Mouse (Mus musculus): ENCODE results near the gene C3. TPM values are rescaled to one million over a fixed set of nuclear protein-coding genes. Genes with fewer than 3 reads are reported as not detected.
A peak's percentile ranks its signal among the peaks of the same experiment; 100 is the strongest.

C3 gene
- 3.7 and 4.0 TPM in 2 replicates for polyA plus RNA-seq (2015; fragmentation: Nextera tagmentation; extraction: Ambion mirVana)

DNA sequence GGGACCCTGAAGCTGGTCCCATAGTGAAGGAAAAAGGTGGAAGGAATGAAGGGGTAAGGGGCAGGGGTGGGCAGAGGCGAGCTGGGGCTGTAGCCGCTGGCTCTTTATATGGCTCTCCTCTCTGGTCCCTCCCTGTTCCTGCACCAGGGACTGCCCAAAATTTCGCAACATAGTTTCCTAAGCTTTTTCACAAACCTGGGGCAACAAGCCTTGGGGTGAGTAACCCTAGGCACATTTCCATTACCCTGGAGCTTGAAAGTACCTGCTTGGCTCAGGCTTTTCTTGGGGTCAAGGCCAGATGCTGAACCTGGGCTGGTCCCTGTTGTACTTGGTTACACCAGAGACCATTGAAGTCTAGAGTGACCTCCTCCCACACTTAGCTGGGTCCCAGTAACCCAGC is at the start of gene C3:
Gene C3, minus strand, starts transcription at position 123 of the 400 bp plus-strand sequence.
- 89% methylated on average over 3 of the region's 3 CpGs for WGBS
- no peak within 1 kb of the TSS for H3K4me2 ChIP-seq

DNA sequence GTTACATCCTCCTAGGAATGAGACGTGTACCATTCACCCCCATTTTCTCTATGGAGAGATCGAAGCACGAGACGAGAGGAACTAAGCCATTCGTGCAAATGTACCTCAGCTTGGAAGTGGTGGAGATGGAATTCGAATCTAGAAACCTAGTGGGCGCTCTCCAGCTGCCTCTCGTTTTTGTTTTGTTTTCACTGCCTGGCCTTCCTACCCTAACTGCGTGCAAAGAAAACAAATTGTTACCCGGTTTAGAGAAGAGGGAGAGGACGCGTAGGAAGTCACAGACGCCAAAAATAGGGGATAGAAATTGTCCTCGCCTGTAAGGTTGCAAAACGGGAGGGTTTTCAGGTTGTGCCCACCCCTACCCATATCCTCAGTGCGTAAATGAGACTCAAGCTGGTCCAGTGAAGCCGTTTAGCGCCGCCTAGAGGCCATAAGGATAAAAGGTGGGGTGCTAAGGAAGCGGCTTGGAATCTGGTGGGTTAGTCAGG is 48.7 kb upstream of the C3 start:
- Histone ChIP-seq H3K9me3 (replicated peaks) (no peaks in the 10 kb centered on the region), H3K4me1 (peaks cover 26% of the 10 kb centered on the region), H3K4me2 (peak overlapping the region; percentile 86), H3K4me3 (replicated peaks) (peak overlapping the region; percentile 52), H3K36me3 (no peaks in the 10 kb centered on the region), H3K9ac (replicated peaks) (peak overlapping the region; percentile 42; the same call in 1 of the 2 replicates), H3K27ac (replicated peaks) (peak overlapping the region; percentile 58; the same call in 1 of the 2 replicates), H3K27me3 (replicated peaks) (peaks cover 36% of the 10 kb centered on the region)
- peak; percentile 73 for ATAC-seq (ENCODE audit: low FRiP score)
- WGBS = under 1% methylated on average over 20 of the region's 20 CpGs

More for the DNA sequence above, at the start of gene C3:
- H3K9me3 ChIP-seq (replicated peaks) = no peaks in the 10 kb centered on the region
- H3K4me3 ChIP-seq (replicated peaks) = no peak within 1 kb of the TSS
- H3K36me3 ChIP-seq = no peaks in the 10 kb centered on the region
- H3K4me1 ChIP-seq = no peaks in the 10 kb centered on the region
- H3K27ac ChIP-seq (replicated peaks) = no peak within 1 kb of the TSS
- no peaks in the 10 kb centered on the region; the same call in 1 of the 2 replicates for H3K27me3 ChIP-seq (replicated peaks)
- ATAC-seq (ENCODE audit: low FRiP score) = no peak
- H3K9ac ChIP-seq (replicated peaks) = no peak within 1 kb of the TSS

DNA sequence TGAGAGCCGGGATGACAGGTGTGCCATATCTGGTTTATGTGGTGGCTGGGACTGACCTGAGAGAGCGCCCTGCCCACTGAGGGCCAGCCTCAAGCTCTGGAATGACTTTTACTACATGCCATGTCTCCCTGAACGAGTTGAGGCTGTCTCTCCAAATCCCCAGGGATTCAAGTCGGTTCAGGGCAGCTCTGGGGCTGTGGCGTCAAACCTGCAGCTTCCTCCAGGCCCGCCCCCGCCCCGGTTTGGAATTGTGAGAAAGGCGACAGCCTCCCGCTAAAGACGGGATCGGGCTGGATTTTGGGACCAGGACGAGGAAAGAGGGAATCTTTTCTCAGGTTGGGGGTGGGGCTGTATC is 48.0 kb upstream of the C3 start:
- H3K27me3 ChIP-seq (replicated peaks) = peaks cover 40% of the 10 kb centered on the region
- 3% methylated on average over 13 of the region's 13 CpGs for WGBS
- ATAC-seq (ENCODE audit: low FRiP score) = peak; percentile 50
- peak overlapping the region; percentile 48; the same call in 1 of the 2 replicates for H3K9ac ChIP-seq (replicated peaks)
- H3K4me1 ChIP-seq = peaks cover 26% of the 10 kb centered on the region
- no peaks in the 10 kb centered on the region for H3K36me3 ChIP-seq
- peak overlapping the region; percentile 86 for H3K4me2 ChIP-seq
- H3K9me3 ChIP-seq (replicated peaks) = no peaks in the 10 kb centered on the region
- no peak overlapping the region for H3K27ac ChIP-seq (replicated peaks)
- H3K4me3 ChIP-seq (replicated peaks) = peak overlapping the region; percentile 52

DNA sequence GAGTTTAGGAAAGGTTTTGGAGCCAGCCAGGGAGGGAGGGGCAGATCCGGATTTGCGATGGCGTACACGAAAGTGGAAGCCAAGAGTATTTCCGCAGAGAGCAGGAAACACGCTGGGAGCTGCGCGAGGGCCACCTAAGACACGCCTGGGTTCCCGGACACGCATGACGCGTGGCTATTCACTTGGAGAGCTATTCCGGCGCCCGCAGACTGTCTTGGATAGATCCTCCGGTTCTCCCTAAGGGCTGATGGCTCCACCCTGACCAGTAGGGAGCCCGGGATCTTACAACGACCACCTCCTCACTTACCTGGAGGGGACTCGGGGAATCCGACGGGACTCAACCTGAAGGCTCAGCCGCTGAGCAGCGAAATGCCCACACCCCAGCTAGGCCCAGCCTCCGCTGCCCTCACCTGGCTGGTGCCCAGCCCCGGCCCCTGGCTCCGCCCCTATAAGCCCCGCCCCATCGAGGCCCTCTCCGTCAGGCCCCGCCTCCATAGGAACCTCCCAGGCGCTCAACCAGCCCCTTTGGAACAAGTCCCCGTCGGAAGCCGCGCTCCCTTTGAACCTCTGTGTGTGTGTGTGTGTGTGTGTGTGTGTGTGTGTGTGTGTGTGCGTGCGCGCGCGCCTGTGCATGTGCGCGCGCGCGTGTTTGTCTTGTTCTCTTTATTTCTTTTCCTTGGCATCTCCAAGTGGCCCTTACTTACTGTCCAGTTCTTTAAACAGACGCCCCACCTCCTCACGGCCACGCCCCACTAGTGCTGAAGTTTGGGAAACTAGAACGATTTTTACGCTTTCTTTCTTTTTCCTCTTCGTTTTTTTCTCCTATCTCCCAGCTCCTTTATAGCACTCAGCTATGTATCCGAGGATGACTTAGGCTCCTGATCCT is 47.4 kb upstream of the C3 start:
- peak; percentile 73 for ATAC-seq (ENCODE audit: low FRiP score)
- Histone ChIP-seq H3K9me3 (replicated peaks) (no peaks in the 10 kb centered on the region), H3K36me3 (no peaks in the 10 kb centered on the region), H3K4me2 (peak overlapping the region; percentile 86), H3K27ac (replicated peaks) (no peak overlapping the region), H3K4me1 (peaks cover 26% of the 10 kb centered on the region), H3K4me3 (replicated peaks) (peak overlapping the region; percentile 52), H3K27me3 (replicated peaks) (peaks cover 40% of the 10 kb centered on the region), H3K9ac (replicated peaks) (peak overlapping the region; percentile 48)
- WGBS = under 1% methylated on average over 46 of the region's 53 CpGs

DNA sequence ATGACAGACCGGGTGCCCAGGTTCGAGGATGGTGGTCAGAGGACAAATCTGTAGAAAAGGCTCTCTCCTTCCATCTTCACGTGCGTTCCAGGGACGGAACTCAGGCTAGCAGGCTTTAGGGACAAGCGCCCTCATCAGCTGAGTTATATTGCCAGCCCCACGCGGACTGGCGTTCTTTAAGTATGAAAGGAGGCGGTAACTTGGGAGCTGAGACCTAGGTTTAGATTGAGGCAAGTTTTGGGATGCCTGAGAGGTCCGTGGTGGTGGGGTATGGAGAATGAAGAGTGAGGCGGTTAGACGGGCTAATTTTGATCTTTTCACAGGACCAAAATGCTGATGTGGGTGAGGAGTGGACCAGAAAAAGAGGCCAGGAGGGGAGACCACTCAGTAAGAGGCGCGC is 46.8 kb upstream of the C3 start:
- no peaks in the 10 kb centered on the region for H3K36me3 ChIP-seq
- H3K4me3 ChIP-seq (replicated peaks) = peak overlapping the region; percentile 52
- no peak overlapping the region for H3K27ac ChIP-seq (replicated peaks)
- H3K27me3 ChIP-seq (replicated peaks) = peaks cover 40% of the 10 kb centered on the region
- H3K9ac ChIP-seq (replicated peaks) = peak overlapping the region; percentile 48; the same call in 1 of the 2 replicates
- no peaks in the 10 kb centered on the region for H3K9me3 ChIP-seq (replicated peaks)
- no peak for ATAC-seq (ENCODE audit: low FRiP score)
- H3K4me1 ChIP-seq = peaks cover 26% of the 10 kb centered on the region
- peak overlapping the region; percentile 86 for H3K4me2 ChIP-seq
- WGBS = 4% methylated on average over 15 of the region's 15 CpGs

DNA sequence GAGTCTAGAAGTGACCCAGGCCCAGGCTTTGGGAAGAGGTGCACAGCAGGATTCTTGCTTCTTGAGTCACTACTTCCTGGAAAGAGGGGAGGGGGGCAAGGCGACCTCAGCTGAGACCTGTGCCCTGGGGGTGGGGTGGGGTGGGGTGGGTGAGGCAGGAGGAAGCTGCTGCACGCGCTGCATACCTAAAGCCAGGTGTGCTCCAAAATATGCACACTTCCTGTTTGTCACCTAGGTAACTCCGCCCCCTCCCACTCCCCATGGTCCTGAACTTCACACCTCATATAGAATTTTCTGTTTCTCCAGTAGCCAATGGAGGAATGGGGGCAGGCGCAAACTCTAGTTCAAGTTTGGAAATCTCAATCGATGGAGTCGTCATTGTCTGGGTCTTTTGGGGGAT is 45.9 kb upstream of the C3 start:
- H3K27me3 ChIP-seq (replicated peaks) = peaks cover 40% of the 10 kb centered on the region
- H3K4me2 ChIP-seq = no peak overlapping the region
- 37% methylated on average over 7 of the region's 7 CpGs for WGBS
- no peak for ATAC-seq (ENCODE audit: low FRiP score)
- H3K4me1 ChIP-seq = peaks cover 26% of the 10 kb centered on the region
- no peak overlapping the region for H3K4me3 ChIP-seq (replicated peaks)
- no peaks in the 10 kb centered on the region for H3K36me3 ChIP-seq
- H3K9ac ChIP-seq (replicated peaks) = no peak overlapping the region
- no peaks in the 10 kb centered on the region for H3K9me3 ChIP-seq (replicated peaks)
- H3K27ac ChIP-seq (replicated peaks) = no peak overlapping the region

DNA sequence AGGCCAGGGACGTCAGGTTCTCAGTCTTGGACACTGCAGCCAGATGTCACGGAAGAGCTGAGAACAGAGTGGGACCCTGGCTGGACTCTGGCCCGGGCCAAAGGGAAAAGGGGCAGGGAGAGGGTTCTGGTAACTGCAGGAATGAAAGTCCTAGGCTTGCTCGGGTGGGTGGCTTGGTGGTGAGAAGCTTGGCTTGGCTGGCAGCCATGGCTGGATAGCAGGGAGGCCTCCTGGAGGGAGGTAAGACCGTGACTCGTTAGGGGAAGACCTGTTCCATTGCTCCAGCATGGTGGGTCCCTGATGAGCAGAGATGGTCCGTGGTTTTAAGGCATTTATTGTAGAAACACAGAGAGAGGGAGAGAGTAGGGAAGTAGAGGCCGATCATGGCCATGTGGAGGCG is 43.4 kb upstream of the C3 start:
- H3K27ac ChIP-seq (replicated peaks) = no peak overlapping the region
- ATAC-seq (ENCODE audit: low FRiP score) = no peak
- H3K4me1 ChIP-seq = peaks cover 18% of the 10 kb centered on the region
- H3K36me3 ChIP-seq = no peaks in the 10 kb centered on the region
- WGBS = 63% methylated on average over 9 of the region's 9 CpGs
- no peak overlapping the region for H3K9ac ChIP-seq (replicated peaks)
- no peaks in the 10 kb centered on the region for H3K9me3 ChIP-seq (replicated peaks)
- no peak overlapping the region for H3K4me3 ChIP-seq (replicated peaks)
- no peak overlapping the region for H3K4me2 ChIP-seq
- H3K27me3 ChIP-seq (replicated peaks) = peaks cover 40% of the 10 kb centered on the region

DNA sequence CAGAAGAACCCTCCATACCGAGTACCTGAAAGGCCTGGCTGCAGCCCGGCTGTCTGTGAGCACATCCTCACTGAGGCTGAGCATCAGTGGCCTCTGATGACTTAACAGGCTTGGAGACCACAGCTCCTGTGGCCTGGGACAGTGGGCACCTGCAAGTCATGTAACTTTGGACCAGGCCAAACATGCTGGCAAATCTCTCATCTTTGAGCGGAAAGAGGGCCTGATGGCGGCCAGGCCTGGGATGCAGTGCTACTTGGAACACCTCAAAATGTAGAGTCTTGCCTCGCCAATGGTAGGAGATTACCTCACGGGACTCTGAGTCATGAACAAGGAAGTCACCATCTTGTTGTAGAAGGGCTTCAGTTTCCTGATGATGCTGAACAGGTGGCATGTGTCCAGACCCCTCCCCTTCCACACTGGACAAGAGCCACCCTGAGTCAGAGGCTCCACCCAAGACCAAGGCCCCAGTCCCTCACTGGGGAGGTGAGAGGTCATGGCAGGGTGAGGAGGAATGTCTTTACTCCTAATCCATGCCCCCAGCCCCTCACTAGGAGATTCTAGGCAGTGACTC is 39.7 kb upstream of the C3 start:
- Histone ChIP-seq H3K9me3 (replicated peaks) (no peaks in the 10 kb centered on the region), H3K4me3 (replicated peaks) (no peak overlapping the region), H3K27ac (replicated peaks) (no peak overlapping the region), H3K4me2 (no peak overlapping the region), H3K27me3 (replicated peaks) (peaks cover 12% of the 10 kb centered on the region; the same call in 1 of the 2 replicates), H3K36me3 (no peaks in the 10 kb centered on the region), H3K4me1 (no peaks in the 10 kb centered on the region), H3K9ac (replicated peaks) (no peak overlapping the region)
- no peak for ATAC-seq (ENCODE audit: low FRiP score)
- WGBS = 95% methylated on average over 6 of the region's 6 CpGs

DNA sequence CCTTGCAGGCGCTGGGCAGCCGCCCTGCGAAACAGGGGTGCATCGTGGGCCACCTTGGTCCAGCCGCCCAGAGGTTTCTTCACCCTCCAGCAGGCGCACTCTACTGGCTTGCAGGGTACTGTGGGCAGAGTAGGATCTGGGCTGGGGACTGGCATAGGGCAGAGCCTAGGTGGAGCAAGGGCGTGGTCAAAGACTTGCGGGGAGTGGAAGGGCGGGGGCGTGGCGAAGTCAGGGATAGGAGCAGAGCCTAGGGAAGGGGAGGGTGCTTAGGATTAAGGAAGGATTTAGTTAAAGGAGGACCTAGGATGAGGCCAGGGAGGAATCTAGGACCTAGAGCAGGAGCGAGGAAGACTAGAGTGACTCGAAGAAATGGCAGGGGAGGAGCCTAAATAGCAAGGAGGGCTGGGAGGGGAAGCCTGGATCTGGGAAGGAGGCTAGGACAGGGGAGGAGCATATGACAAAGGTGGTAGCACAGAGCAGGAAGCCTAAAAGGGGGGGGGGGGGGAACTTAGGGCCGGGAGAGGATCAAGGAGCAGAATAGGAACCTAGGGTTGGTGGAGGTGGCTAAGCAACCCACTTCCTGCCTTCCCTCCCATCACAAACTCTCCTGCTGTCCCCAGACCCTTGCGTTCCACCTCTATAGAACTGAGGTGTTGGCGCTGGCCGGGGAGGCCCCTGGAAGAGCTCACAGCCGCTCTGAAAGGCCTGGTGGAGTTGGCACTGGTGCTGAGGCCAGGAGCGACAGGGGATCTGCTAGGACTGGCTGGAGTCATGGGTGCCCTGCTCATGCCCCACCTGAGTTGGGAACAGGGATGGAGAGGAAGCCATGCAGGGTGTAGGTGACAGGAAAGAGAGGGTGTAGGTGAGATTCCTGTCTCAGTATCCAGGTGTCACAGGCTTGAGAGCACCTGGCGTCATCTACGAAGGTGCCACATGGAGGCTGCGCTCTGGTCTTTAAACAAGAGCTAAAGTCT is 37.3 kb upstream of the C3 start:
- H3K9me3 ChIP-seq (replicated peaks) = no peaks in the 10 kb centered on the region
- WGBS = 32% methylated on average over 22 of the region's 22 CpGs
- no peaks in the 10 kb centered on the region for H3K27me3 ChIP-seq (replicated peaks)
- no peak overlapping the region for H3K4me3 ChIP-seq (replicated peaks)
- ATAC-seq (ENCODE audit: low FRiP score) = no peak
- H3K4me1 ChIP-seq = no peaks in the 10 kb centered on the region
- no peaks in the 10 kb centered on the region for H3K36me3 ChIP-seq
- H3K4me2 ChIP-seq = no peak overlapping the region
- no peak overlapping the region for H3K27ac ChIP-seq (replicated peaks)
- H3K9ac ChIP-seq (replicated peaks) = no peak overlapping the region

DNA sequence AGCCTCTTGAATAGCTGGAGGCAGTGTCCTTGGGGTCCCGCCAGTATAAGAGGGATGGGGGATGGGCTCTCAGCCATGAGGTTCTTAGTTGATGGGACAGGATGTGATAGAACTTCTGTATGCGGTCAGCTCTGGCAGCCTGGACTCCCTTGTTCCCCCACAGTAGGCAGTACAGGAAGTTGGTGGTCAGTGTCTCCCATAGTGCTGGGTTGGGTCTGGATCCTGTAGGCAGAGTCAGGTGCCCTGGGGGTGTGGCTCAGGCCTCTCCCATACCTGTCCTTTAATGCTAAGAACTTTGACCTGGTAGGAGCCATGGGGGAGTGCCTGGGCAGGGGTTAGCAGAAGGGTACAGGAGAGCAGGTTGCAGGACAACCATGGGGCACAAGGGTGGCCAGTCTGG is 36.2 kb upstream of the C3 start:
- H3K4me2 ChIP-seq = no peak overlapping the region
- no peaks in the 10 kb centered on the region for H3K36me3 ChIP-seq
- H3K27me3 ChIP-seq (replicated peaks) = no peaks in the 10 kb centered on the region
- 84% methylated on average over 2 of the region's 2 CpGs for WGBS
- no peaks in the 10 kb centered on the region for H3K9me3 ChIP-seq (replicated peaks)
- H3K4me1 ChIP-seq = no peaks in the 10 kb centered on the region
- H3K9ac ChIP-seq (replicated peaks) = no peak overlapping the region
- no peak overlapping the region for H3K27ac ChIP-seq (replicated peaks)
- no peak overlapping the region for H3K4me3 ChIP-seq (replicated peaks)
- no peak for ATAC-seq (ENCODE audit: low FRiP score)

DNA sequence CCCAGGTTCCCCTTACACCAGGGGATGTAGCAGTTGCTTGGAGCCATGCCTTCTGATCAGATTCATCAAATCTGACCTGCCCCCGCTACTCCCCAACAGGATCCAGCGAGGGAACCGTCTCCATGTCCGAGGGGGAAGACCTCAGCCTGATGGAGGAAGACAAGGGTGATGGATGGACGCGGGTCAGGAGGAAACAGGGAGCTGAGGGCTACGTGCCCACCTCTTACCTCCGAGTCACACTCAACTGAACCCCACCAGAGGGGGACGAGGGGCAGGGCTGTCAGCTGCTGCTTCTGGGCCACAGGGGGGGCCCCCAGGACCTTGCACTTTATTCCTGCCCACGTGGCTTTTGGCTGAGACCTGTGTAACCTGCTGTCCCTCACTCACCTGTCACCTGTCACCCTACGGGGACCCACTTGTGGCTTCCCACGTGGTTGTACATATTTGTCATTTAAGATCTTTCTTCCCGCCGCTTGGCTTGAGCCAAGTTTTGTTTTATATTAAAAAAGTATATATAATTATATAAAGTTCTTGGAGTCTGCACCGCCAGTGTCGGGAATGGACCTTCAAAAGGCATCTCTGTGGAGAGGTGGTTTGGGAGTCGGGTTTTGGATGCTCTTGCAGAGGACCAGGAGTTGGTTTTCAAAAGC is 35.1 kb upstream of the C3 start:
- Histone ChIP-seq H3K27ac (replicated peaks) (no peak overlapping the region), H3K9ac (replicated peaks) (no peak overlapping the region), H3K4me2 (no peak overlapping the region), H3K4me3 (replicated peaks) (no peak overlapping the region), H3K4me1 (no peaks in the 10 kb centered on the region), H3K27me3 (replicated peaks) (no peaks in the 10 kb centered on the region), H3K36me3 (no peaks in the 10 kb centered on the region), H3K9me3 (replicated peaks) (no peaks in the 10 kb centered on the region)
- WGBS = 93% methylated on average over 17 of the region's 17 CpGs
- no peak for ATAC-seq (ENCODE audit: low FRiP score)

Data from neural tube, embryonic 15.5 days (tissue).